Mouse (Mus musculus) embryonic facial prominence, embryonic 14.5 days (tissue): ENCODE data around the gene Zfp580. TPM values are rescaled to one million over a fixed set of nuclear protein-coding genes. Genes with fewer than 3 reads are reported as not detected.

Experiments
- ATAC-seq: fragments of 200-750 bp; cut with Nextera tagmentation; 2 replicates; pipeline ENCODE4 v1.8.0; 2017; ENCODE audit warnings: low read depth, moderate number of reproducible peaks, moderate TSS enrichment
- DNase-seq: peaks from one replicate; pipeline ENCODE4 v3.0.0-alpha.2; 2015; ENCODE audit warnings: low spot score
- H3K27ac ChIP-seq: fragments of 300-500 bp; sonication (generic); replicated peaks from 2 replicates; pipeline ENCODE4 v1.5.1; 2014; ENCODE audit warnings: low read depth, mild to moderate bottlenecking, low read length, moderate library complexity
- H3K27me3 ChIP-seq: fragments of 300-500 bp; sonication (generic); replicated peaks from 2 replicates; pipeline ENCODE4 v1.6.1; 2014; ENCODE audit warnings: low read length; ENCODE audit not compliant: control insufficient read depth, insufficient read depth
- H3K36me3 ChIP-seq: fragments of 300-500 bp; sonication (generic); 2 replicates; pipeline ENCODE4 v1.6.1; 2014; ENCODE audit warnings: low read length, mixed read lengths; ENCODE audit not compliant: control insufficient read depth, insufficient read depth
- H3K4me1 ChIP-seq: fragments of 300-500 bp; sonication (generic); 2 replicates; pipeline ENCODE4 v1.6.1; 2014; ENCODE audit warnings: antibody characterized with exemption, low read length; ENCODE audit not compliant: control insufficient read depth, insufficient read depth
- H3K4me2 ChIP-seq: fragments of 300-500 bp; sonication (generic); 2 replicates; pipeline ENCODE4 v1.6.1; 2014; ENCODE audit warnings: low read depth, mild to moderate bottlenecking, low read length, moderate library complexity, mixed read lengths
- H3K4me3 ChIP-seq: fragments of 300-500 bp; sonication (generic); 2 replicates; pipeline ENCODE4 v1.5.1; 2014; ENCODE audit warnings: low read depth, mild to moderate bottlenecking, low read length
- H3K9ac ChIP-seq: fragments of 300-500 bp; sonication (generic); 2 replicates; pipeline ENCODE4 v1.6.1; 2014; ENCODE audit warnings: low read depth, mild to moderate bottlenecking, low read length, moderate library complexity, mixed read lengths
- H3K9me3 ChIP-seq: fragments of 300-500 bp; sonication (generic); 2 replicates; pipeline ENCODE4 v1.6.1; 2016; ENCODE audit warnings: low read length; ENCODE audit not compliant: control insufficient read depth
- WGBS: fragments of 180-500 bp; shearing (Covaris S2); extraction: QIAGEN DNeasy Blood & Tissue Kit; methylation state at CpG from one replicate; pipeline ENCODE4 v1.1.7; 2014; 5-methylcytosine and 5-hydroxymethylcytosine counted together
- polyA plus RNA-seq: library from polyadenylated mRNA; unstranded; fragments of >200 nt; fragmentation: Nextera tagmentation; extraction: Ambion mirVana; gene quantifications from 2 replicates; pipeline ENCODE4 v1.2.1, GENCODE M21; 2014

Gene Zfp580
- polyA plus RNA-seq, 1 experiment from 2014 or later: 34.9 TPM

- Histone ChIP-seq H3K4me1 (peaks cover 31% of the 10 kb centered on the region), H3K4me3 (peak overlapping the region; percentile 66), H3K36me3 (no peaks in the 10 kb centered on the region), H3K9ac (peak overlapping the region; percentile 84), H3K27me3 (peaks cover 34% of the 10 kb centered on the region), H3K27ac (no peak overlapping the region), H3K9me3 (no peaks in the 10 kb centered on the region), H3K4me2 (peak overlapping the region; percentile 86)
- ATAC-seq (no peak), DNase-seq (no peak)
- 29% methylated on average over 8 of the region's 8 CpGs for WGBS
These were observed 6.0 kb downstream of the Zfp580 start for GRCm38 (mm10) chr7:5057381-5057780.

GRCm38 (mm10) chr7:5057804-5058203, 6.5 kb downstream of the Zfp580 start:
- Histone ChIP-seq H3K9ac (peak overlapping the region; percentile 84; the same call in 1 of the 2 replicates), H3K9me3 (no peaks in the 10 kb centered on the region), H3K27me3 (peaks cover 32% of the 10 kb centered on the region), H3K4me1 (peaks cover 27% of the 10 kb centered on the region), H3K27ac (no peak overlapping the region), H3K4me2 (peak overlapping the region; percentile 86), H3K4me3 (peak overlapping the region; percentile 66), H3K36me3 (no peaks in the 10 kb centered on the region)
- WGBS: 42% methylated on average over 11 of the region's 11 CpGs
- no peak for DNase-seq
- no peak for ATAC-seq

- Histone ChIP-seq H3K4me2 (no peak overlapping the region), H3K4me1 (peaks cover 19% of the 10 kb centered on the region), H3K36me3 (no peaks in the 10 kb centered on the region), H3K9ac (no peak overlapping the region), H3K9me3 (no peaks in the 10 kb centered on the region), H3K27me3 (peaks cover 24% of the 10 kb centered on the region), H3K27ac (no peak overlapping the region), H3K4me3 (no peak overlapping the region)
- WGBS: 89% methylated on average over 1 of the region's 1 CpGs
- DNase-seq: no peak
- no peak for ATAC-seq
These were observed 7.3 kb downstream of the Zfp580 start for GRCm38 (mm10) chr7:5058631-5059030.

- WGBS: 88% methylated on average over 12 of the region's 12 CpGs
- no peak overlapping the region for H3K9ac ChIP-seq
- H3K36me3 ChIP-seq: no peaks in the 10 kb centered on the region
- peaks cover 20% of the 10 kb centered on the region for H3K4me1 ChIP-seq
- no peak overlapping the region for H3K4me3 ChIP-seq
- peaks cover 16% of the 10 kb centered on the region for H3K27me3 ChIP-seq
- ATAC-seq (no peak), DNase-seq (no peak)
- H3K9me3 ChIP-seq: no peaks in the 10 kb centered on the region
- H3K4me2 ChIP-seq: peak overlapping the region; percentile 58
- peak overlapping the region; percentile 100; the same call in 1 of the 2 replicates for H3K27ac ChIP-seq
These were observed 8.1 kb downstream of the Zfp580 start for GRCm38 (mm10) chr7:5059421-5059820.

GRCm38 (mm10) chr7:5060239-5060731, 8.9 kb downstream of the Zfp580 start:
- WGBS: 4% methylated on average over 27 of the region's 27 CpGs
- peaks cover 21% of the 10 kb centered on the region for H3K4me1 ChIP-seq

GRCm38 (mm10) chr7:5060944-5061773, 9.8 kb downstream of the Zfp580 start:
- no peaks in the 10 kb centered on the region for H3K9me3 ChIP-seq
- DNase-seq (peak; percentile 99), ATAC-seq (peak; percentile 92)
- H3K4me2 ChIP-seq: peak overlapping the region; percentile 58
- peaks cover 2% of the 10 kb centered on the region; the same call in 1 of the 2 replicates for H3K36me3 ChIP-seq
- H3K9ac ChIP-seq: peak overlapping the region; percentile 96
- WGBS: under 1% methylated on average over 55 of the region's 60 CpGs
- peaks cover 17% of the 10 kb centered on the region for H3K4me1 ChIP-seq
- peak overlapping the region; percentile 100 for H3K27ac ChIP-seq
- H3K4me3 ChIP-seq: peak overlapping the region; percentile 64
- H3K27me3 ChIP-seq: no peaks in the 10 kb centered on the region

More at GRCm38 (mm10) chr7:5060239-5060731, 8.9 kb downstream of the Zfp580 start:
- H3K36me3 ChIP-seq: no peaks in the 10 kb centered on the region
- H3K9ac ChIP-seq: peak overlapping the region; percentile 96
- ATAC-seq (no peak; the same call in 1 of the 2 replicates), DNase-seq (peak; percentile 94)
- H3K9me3 ChIP-seq: no peaks in the 10 kb centered on the region
- peaks cover 8% of the 10 kb centered on the region for H3K27me3 ChIP-seq
- peak overlapping the region; percentile 58 for H3K4me2 ChIP-seq
- peak overlapping the region; percentile 64 for H3K4me3 ChIP-seq
- peak overlapping the region; percentile 100 for H3K27ac ChIP-seq

GRCm38 (mm10) chr7:5061774-5062359, 10.5 kb downstream of the Zfp580 start, which contains the start of gene U2af2:
Gene U2af2 (plus strand): TSS chr7:5062143.
- Histone ChIP-seq H3K36me3 (peaks cover 8% of the 10 kb centered on the region; the same call in 1 of the 2 replicates), H3K9me3 (no peaks in the 10 kb centered on the region), H3K9ac (peak within 1 kb of the TSS; percentile 96), H3K27me3 (no peaks in the 10 kb centered on the region), H3K4me2 (peak within 1 kb of the TSS; percentile 58), H3K27ac (peak within 1 kb of the TSS; percentile 100), H3K4me1 (peaks cover 17% of the 10 kb centered on the region), H3K4me3 (peak within 1 kb of the TSS; percentile 64)
- peak; percentile 95 for DNase-seq
- peak; percentile 77 for ATAC-seq
- WGBS: 0% methylated on average over 40 of the region's 65 CpGs

- peak; percentile 34 for ATAC-seq
- under 1% methylated on average over 39 of the region's 51 CpGs for WGBS
- Histone ChIP-seq H3K4me2 (peak overlapping the region; percentile 58), H3K9me3 (no peaks in the 10 kb centered on the region), H3K9ac (peak overlapping the region; percentile 96), H3K36me3 (peaks cover 12% of the 10 kb centered on the region; the same call in 1 of the 2 replicates), H3K4me3 (peak overlapping the region; percentile 64), H3K27me3 (no peaks in the 10 kb centered on the region), H3K27ac (peak overlapping the region; percentile 100), H3K4me1 (peaks cover 17% of the 10 kb centered on the region)
- DNase-seq: peak; percentile 92
These were observed 11.1 kb downstream of the Zfp580 start for GRCm38 (mm10) chr7:5062360-5063001.
